Mouse (Mus musculus) embryonic facial prominence, embryonic 14.5 days (tissue): ENCODE measurements around the gene Pik3cd. TPM values are rescaled to one million over a fixed set of nuclear protein-coding genes. Genes with fewer than 3 reads are reported as not detected.
"Not testable (repeated sequence)": the region's sequence is repeated elsewhere in the genome, so short reads cannot be mapped to it uniquely, and the experiment has no call there.

Source experiments
- ATAC-seq: fragments of 200-750 bp; cut with Nextera tagmentation; 2 replicates; pipeline ENCODE4 v1.8.0; 2017; ENCODE audit warnings: low read depth, moderate number of reproducible peaks, moderate TSS enrichment
- DNase-seq: peaks from one replicate; pipeline ENCODE4 v3.0.0-alpha.2; 2015; ENCODE audit warnings: low spot score
- H3K27ac ChIP-seq: fragments of 300-500 bp; sonication (generic); replicated peaks from 2 replicates; pipeline ENCODE4 v1.5.1; 2014; ENCODE audit warnings: low read depth, mild to moderate bottlenecking, low read length, moderate library complexity
- H3K27me3 ChIP-seq: fragments of 300-500 bp; sonication (generic); replicated peaks from 2 replicates; pipeline ENCODE4 v1.6.1; 2014; ENCODE audit warnings: low read length; ENCODE audit not compliant: control insufficient read depth, insufficient read depth
- H3K36me3 ChIP-seq: fragments of 300-500 bp; sonication (generic); 2 replicates; pipeline ENCODE4 v1.6.1; 2014; ENCODE audit warnings: low read length, mixed read lengths; ENCODE audit not compliant: control insufficient read depth, insufficient read depth
- H3K4me1 ChIP-seq: fragments of 300-500 bp; sonication (generic); 2 replicates; pipeline ENCODE4 v1.6.1; 2014; ENCODE audit warnings: antibody characterized with exemption, low read length; ENCODE audit not compliant: control insufficient read depth, insufficient read depth
- H3K4me2 ChIP-seq: fragments of 300-500 bp; sonication (generic); 2 replicates; pipeline ENCODE4 v1.6.1; 2014; ENCODE audit warnings: low read depth, mild to moderate bottlenecking, low read length, moderate library complexity, mixed read lengths
- H3K4me3 ChIP-seq: fragments of 300-500 bp; sonication (generic); 2 replicates; pipeline ENCODE4 v1.5.1; 2014; ENCODE audit warnings: low read depth, mild to moderate bottlenecking, low read length
- H3K9ac ChIP-seq: fragments of 300-500 bp; sonication (generic); 2 replicates; pipeline ENCODE4 v1.6.1; 2014; ENCODE audit warnings: low read depth, mild to moderate bottlenecking, low read length, moderate library complexity, mixed read lengths
- H3K9me3 ChIP-seq: fragments of 300-500 bp; sonication (generic); 2 replicates; pipeline ENCODE4 v1.6.1; 2016; ENCODE audit warnings: low read length; ENCODE audit not compliant: control insufficient read depth
- WGBS: fragments of 180-500 bp; shearing (Covaris S2); extraction: QIAGEN DNeasy Blood & Tissue Kit; methylation state at CpG from one replicate; pipeline ENCODE4 v1.1.7; 2014; 5-methylcytosine and 5-hydroxymethylcytosine counted together
- polyA plus RNA-seq: library from polyadenylated mRNA; unstranded; fragments of >200 nt; fragmentation: Nextera tagmentation; extraction: Ambion mirVana; gene quantifications from 2 replicates; pipeline ENCODE4 v1.2.1, GENCODE M21; 2014

Pik3cd gene
- polyA plus RNA-seq: 6.0 TPM in 2 replicates

GRCm38 (mm10) chr4:149702210-149702979 is at the start of gene Pik3cd:
Pik3cd (minus strand) TSS chr4:149702571.
- Histone ChIP-seq H3K27me3 (peaks cover 18% of the 10 kb centered on the region), H3K9me3 (no peaks in the 10 kb centered on the region), H3K27ac (no peak within 1 kb of the TSS), H3K36me3 (no peaks in the 10 kb centered on the region), H3K4me3 (no peak within 1 kb of the TSS), H3K9ac (no peak within 1 kb of the TSS), H3K4me2 (no peak within 1 kb of the TSS), H3K4me1 (peaks cover 4% of the 10 kb centered on the region; the same call in 1 of the 2 replicates)
- DNase-seq: no peak
- WGBS: 51% methylated on average over 19 of the region's 19 CpGs
- no peak for ATAC-seq

- Histone ChIP-seq H3K9me3 (no peaks in the 10 kb centered on the region), H3K9ac (no peak overlapping the region), H3K4me2 (no peak overlapping the region), H3K36me3 (peaks cover 11% of the 10 kb centered on the region), H3K27ac (no peak overlapping the region), H3K4me3 (no peak overlapping the region), H3K27me3 (no peaks in the 10 kb centered on the region), H3K4me1 (no peaks in the 10 kb centered on the region)
- DNase-seq: no peak
- 45% methylated on average over 5 of the region's 5 CpGs for WGBS
- no peak for ATAC-seq
Observed at GRCm38 (mm10) chr4:149750671-149751070, 48.3 kb upstream of the Pik3cd start.

GRCm38 (mm10) chr4:149749663-149750015 is 47.3 kb upstream of the Pik3cd start:
- DNase-seq, ATAC-seq, H3K4me3 ChIP-seq, H3K4me2 ChIP-seq, H3K27me3 ChIP-seq, H3K9me3 ChIP-seq, H3K9ac ChIP-seq, H3K27ac ChIP-seq, H3K4me1 ChIP-seq: not testable (repeated sequence)
- H3K36me3 ChIP-seq: peaks cover 12% of the 10 kb centered on the region
- 93% methylated on average over 3 of the region's 3 CpGs for WGBS

- ATAC-seq (no peak), DNase-seq (no peak)
- no peak overlapping the region for H3K4me2 ChIP-seq
- no peak overlapping the region for H3K4me3 ChIP-seq
- H3K27ac ChIP-seq: no peak overlapping the region
- WGBS: 82% methylated on average over 18 of the region's 18 CpGs
- H3K4me1 ChIP-seq: no peaks in the 10 kb centered on the region
- no peak overlapping the region for H3K9ac ChIP-seq
- no peaks in the 10 kb centered on the region for H3K9me3 ChIP-seq
- no peaks in the 10 kb centered on the region for H3K27me3 ChIP-seq
- H3K36me3 ChIP-seq: peaks cover 8% of the 10 kb centered on the region
Observed at GRCm38 (mm10) chr4:149749003-149749662, 46.8 kb upstream of the Pik3cd start.

GRCm38 (mm10) chr4:149744119-149744518 is 41.7 kb upstream of the Pik3cd start:
- Histone ChIP-seq H3K9ac (no peak overlapping the region), H3K9me3 (no peaks in the 10 kb centered on the region), H3K27me3 (no peaks in the 10 kb centered on the region), H3K4me1 (no peaks in the 10 kb centered on the region), H3K36me3 (peaks cover 27% of the 10 kb centered on the region), H3K4me2 (no peak overlapping the region), H3K27ac (no peak overlapping the region), H3K4me3 (no peak overlapping the region)
- ATAC-seq: no peak
- 76% methylated on average over 7 of the region's 7 CpGs for WGBS
- DNase-seq: no peak

GRCm38 (mm10) chr4:149742011-149742530 is 39.7 kb upstream of the Pik3cd start:
- DNase-seq (no peak), ATAC-seq (no peak)
- no peak overlapping the region for H3K9ac ChIP-seq
- H3K9me3 ChIP-seq: no peaks in the 10 kb centered on the region
- H3K36me3 ChIP-seq: peaks cover 23% of the 10 kb centered on the region
- H3K4me1 ChIP-seq: peaks cover 2% of the 10 kb centered on the region
- H3K4me3 ChIP-seq: no peak overlapping the region
- no peak overlapping the region for H3K27ac ChIP-seq
- no peak overlapping the region for H3K4me2 ChIP-seq
- H3K27me3 ChIP-seq: no peaks in the 10 kb centered on the region
- WGBS: 91% methylated on average over 14 of the region's 14 CpGs

GRCm38 (mm10) chr4:149740301-149740700 is 37.9 kb upstream of the Pik3cd start:
- Histone ChIP-seq H3K9ac (no peak overlapping the region), H3K4me2 (no peak overlapping the region), H3K4me1 (peaks cover 14% of the 10 kb centered on the region), H3K27ac (no peak overlapping the region), H3K9me3 (no peaks in the 10 kb centered on the region), H3K27me3 (no peaks in the 10 kb centered on the region), H3K4me3 (no peak overlapping the region), H3K36me3 (peaks cover 18% of the 10 kb centered on the region; the same call in 1 of the 2 replicates)
- DNase-seq: no peak
- WGBS: 88% methylated on average over 7 of the region's 7 CpGs
- no peak for ATAC-seq

- H3K27me3 ChIP-seq: no peaks in the 10 kb centered on the region
- no peak overlapping the region for H3K4me2 ChIP-seq
- H3K27ac ChIP-seq: no peak overlapping the region
- no peak for ATAC-seq
- no peak overlapping the region for H3K4me3 ChIP-seq
- H3K9me3 ChIP-seq: no peaks in the 10 kb centered on the region
- peaks cover 18% of the 10 kb centered on the region for H3K4me1 ChIP-seq
- no peak overlapping the region for H3K9ac ChIP-seq
- DNase-seq: no peak
- 74% methylated on average over 5 of the region's 5 CpGs for WGBS
- H3K36me3 ChIP-seq: peaks cover 18% of the 10 kb centered on the region; the same call in 1 of the 2 replicates
Observed at GRCm38 (mm10) chr4:149739478-149739877, 37.1 kb upstream of the Pik3cd start.
